Mouse (Mus musculus) MN1 (cell line): ENCODE results near the gene Gart.

Experiments
- DNase-seq: peaks from one replicate; pipeline ENCODE4 v3.0.0-alpha.2; 2016; ENCODE audit warnings: low spot score

The Gart gene

GRCm38 (mm10) chr16:91646681-91647419 lies at the start of gene Gart:
TSS of gene Gart (minus strand) at chr16:91646952.
- peak; percentile 91 for DNase-seq

GRCm38 (mm10) chr16:91695108-91695755 lies 48.5 kb upstream of the Gart start:
- no peak for DNase-seq

- DNase-seq: peak; percentile 84
Measured at GRCm38 (mm10) chr16:91694455-91695084, 47.8 kb upstream of the Gart start.

- no peak for DNase-seq
Measured at GRCm38 (mm10) chr16:91689791-91690190, 43.0 kb upstream of the Gart start.

- DNase-seq: peak; percentile 91
Measured at GRCm38 (mm10) chr16:91688619-91689334, 42.0 kb upstream of the Gart start, which contains the start of gene Donson. TSS of gene Donson (minus strand) at chr16:91688770.

GRCm38 (mm10) chr16:91688023-91688618 lies 41.4 kb upstream of the Gart start:
- no peak for DNase-seq

GRCm38 (mm10) chr16:91686369-91686768 lies 39.6 kb upstream of the Gart start:
- no peak for DNase-seq

GRCm38 (mm10) chr16:91685526-91685925 lies 38.8 kb upstream of the Gart start:
- no peak for DNase-seq

- no peak for DNase-seq
Measured at GRCm38 (mm10) chr16:91680656-91681055, 33.9 kb upstream of the Gart start.

- no peak for DNase-seq
Measured at GRCm38 (mm10) chr16:91678147-91678911, 31.6 kb upstream of the Gart start.

- no peak for DNase-seq
Measured at GRCm38 (mm10) chr16:91674500-91674899, 27.7 kb upstream of the Gart start.

- DNase-seq: no peak
Measured at GRCm38 (mm10) chr16:91663795-91664194, 17.0 kb upstream of the Gart start.

- DNase-seq: no peak
Measured at GRCm38 (mm10) chr16:91662336-91662735, 15.6 kb upstream of the Gart start.

- no peak for DNase-seq
Measured at GRCm38 (mm10) chr16:91661397-91661796, 14.6 kb upstream of the Gart start.

- DNase-seq: no peak
Measured at GRCm38 (mm10) chr16:91659798-91660197, 13.0 kb upstream of the Gart start.

GRCm38 (mm10) chr16:91658471-91658870 lies 11.7 kb upstream of the Gart start:
- DNase-seq: no peak

- DNase-seq: no peak
Measured at GRCm38 (mm10) chr16:91657285-91657684, 10.5 kb upstream of the Gart start.

- DNase-seq: no peak
Measured at GRCm38 (mm10) chr16:91655285-91655684, 8.5 kb upstream of the Gart start.

GRCm38 (mm10) chr16:91652191-91652590 lies 5.4 kb upstream of the Gart start:
- no peak for DNase-seq

GRCm38 (mm10) chr16:91649781-91650180 lies 3.0 kb upstream of the Gart start:
- DNase-seq: no peak

GRCm38 (mm10) chr16:91649246-91649645 lies 2.5 kb upstream of the Gart start:
- no peak for DNase-seq
